Mouse (Mus musculus): ENCODE results near the gene Dhdh. TPM values are rescaled to one million over a fixed set of nuclear protein-coding genes. Genes with fewer than 3 reads are reported as not detected.

The Dhdh gene
- polyA plus RNA-seq, 1 experiment, result 0.45 TPM

GRCm38 (mm10) chr7:45457204-45458060, 31.2 kb downstream of the Dhdh start:
- 24% methylated on average over 10 of the region's 10 CpGs for WGBS
- no peak for DNase-seq (ENCODE audit: low read depth, low spot score)

GRCm38 (mm10) chr7:45456721-45457203, 31.8 kb downstream of the Dhdh start:
- DNase-seq (ENCODE audit: low read depth, low spot score), result no peak
- 33% methylated on average over 9 of the region's 9 CpGs for WGBS

- 76% methylated on average over 13 of the region's 13 CpGs for WGBS
- DNase-seq (ENCODE audit: low read depth, low spot score), result no peak
Measured at GRCm38 (mm10) chr7:45455932-45456696, 32.5 kb downstream of the Dhdh start.

DNA sequence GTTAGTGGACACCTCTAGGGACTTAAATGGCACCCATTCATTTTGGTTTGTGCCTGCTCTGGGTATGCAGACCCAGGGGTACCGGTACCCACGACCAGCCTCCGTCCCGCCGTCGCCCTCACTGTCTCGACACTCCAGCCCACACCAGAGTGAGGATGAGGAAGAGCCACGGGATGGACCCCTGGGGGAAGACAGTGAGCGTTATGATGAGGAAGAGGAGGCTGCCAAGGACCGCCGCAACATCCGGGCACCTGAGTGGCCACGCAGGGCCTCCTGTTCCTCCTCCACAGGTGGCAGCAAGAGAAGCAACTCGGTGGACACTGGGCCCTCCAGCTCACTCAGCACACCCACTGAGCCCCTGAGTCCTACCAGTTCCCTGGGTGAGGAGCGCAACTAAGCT, 33.6 kb downstream of the Dhdh start:
- WGBS, result 91% methylated on average over 15 of the region's 15 CpGs

GRCm38 (mm10) chr7:45451344-45451982, 37.1 kb downstream of the Dhdh start:
- WGBS, result 59% methylated on average over 23 of the region's 23 CpGs
- no peak for DNase-seq (ENCODE audit: low read depth, low spot score)

More for the DNA sequence above, 33.6 kb downstream of the Dhdh start:
- no peak for DNase-seq (ENCODE audit: low read depth, low spot score)

GRCm38 (mm10) chr7:45449974-45450373, 38.6 kb downstream of the Dhdh start:
- no peak for DNase-seq (ENCODE audit: low read depth, low spot score)
- WGBS, result 83% methylated on average over 1 of the region's 1 CpGs

GRCm38 (mm10) chr7:45447325-45447990, 41.1 kb downstream of the Dhdh start:
- DNase-seq (ENCODE audit: low read depth, low spot score), result no peak
- 51% methylated on average over 11 of the region's 11 CpGs for WGBS

DNA sequence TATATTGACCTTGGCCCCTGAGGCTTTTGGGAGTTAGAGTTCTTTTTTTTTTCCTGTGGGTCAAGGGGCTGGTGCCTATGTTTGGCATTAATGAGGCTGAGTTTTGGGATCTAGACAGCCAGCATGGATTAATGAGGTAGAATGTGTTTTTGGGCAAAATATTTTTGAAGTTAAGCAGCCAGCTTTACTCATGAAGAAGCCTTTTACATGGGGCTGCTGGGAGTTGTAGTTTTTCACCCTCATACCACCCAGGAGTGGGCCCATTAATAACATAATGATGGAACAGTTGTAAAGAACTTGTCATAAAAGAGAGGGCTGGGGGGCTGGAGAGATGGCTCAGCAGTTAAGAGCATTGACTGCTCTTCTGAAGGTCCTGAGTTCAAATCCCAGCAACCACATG, 42.0 kb downstream of the Dhdh start:
- DNase-seq (ENCODE audit: low read depth, low spot score), result no peak

GRCm38 (mm10) chr7:45443526-45444420, 44.8 kb downstream of the Dhdh start:
- no peak for DNase-seq (ENCODE audit: low read depth, low spot score)
- WGBS, result 82% methylated on average over 22 of the region's 22 CpGs

DNA sequence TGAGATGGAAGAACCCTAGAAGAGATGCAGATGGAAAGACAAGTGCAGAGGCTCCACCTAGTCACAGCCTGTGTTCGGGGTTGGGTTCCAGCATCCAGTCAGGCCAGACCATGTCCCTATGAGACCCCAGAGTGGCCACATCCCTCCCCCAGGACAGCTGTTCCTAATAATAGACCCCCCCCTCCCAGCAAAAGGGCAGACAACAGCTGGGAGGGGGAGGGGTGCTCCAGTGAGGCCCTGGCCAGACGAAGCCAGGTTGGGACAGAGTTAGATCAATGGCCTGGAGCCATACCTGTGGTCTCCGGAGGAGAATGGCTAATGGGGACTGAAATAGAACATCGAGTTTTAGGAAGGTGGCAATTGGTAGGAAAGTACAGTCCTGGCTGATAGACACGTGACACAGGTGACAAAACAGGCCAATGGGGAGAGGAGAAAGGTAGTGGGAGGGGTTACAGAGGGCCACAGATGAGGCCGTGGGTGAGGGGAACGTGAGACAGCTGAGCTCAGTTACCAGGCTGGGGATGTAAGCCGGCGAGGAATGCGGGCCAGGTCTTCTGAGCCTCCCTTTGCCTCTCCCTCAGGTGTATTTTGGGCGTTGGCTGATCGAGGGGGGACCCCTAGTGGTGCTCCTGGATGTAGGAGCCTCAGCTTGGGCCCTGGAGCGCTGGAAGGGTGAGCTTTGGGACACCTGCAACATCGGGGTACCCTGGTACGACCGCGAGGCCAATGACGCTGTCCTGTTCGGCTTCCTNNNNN, 50.9 kb downstream of the Dhdh start, which contains the start of gene Ruvbl2:
Ruvbl2 (minus strand) TSS at position 576 of the 756 bp plus-strand sequence.
- 33% methylated on average over 19 of the region's 19 CpGs for WGBS
- DNase-seq (ENCODE audit: low read depth, low spot score), result no peak

- DNase-seq (ENCODE audit: low read depth, low spot score), result no peak
- WGBS, result 80% methylated on average over 6 of the region's 6 CpGs
Measured at GRCm38 (mm10) chr7:45437046-45437445, 51.6 kb downstream of the Dhdh start.

DNA sequence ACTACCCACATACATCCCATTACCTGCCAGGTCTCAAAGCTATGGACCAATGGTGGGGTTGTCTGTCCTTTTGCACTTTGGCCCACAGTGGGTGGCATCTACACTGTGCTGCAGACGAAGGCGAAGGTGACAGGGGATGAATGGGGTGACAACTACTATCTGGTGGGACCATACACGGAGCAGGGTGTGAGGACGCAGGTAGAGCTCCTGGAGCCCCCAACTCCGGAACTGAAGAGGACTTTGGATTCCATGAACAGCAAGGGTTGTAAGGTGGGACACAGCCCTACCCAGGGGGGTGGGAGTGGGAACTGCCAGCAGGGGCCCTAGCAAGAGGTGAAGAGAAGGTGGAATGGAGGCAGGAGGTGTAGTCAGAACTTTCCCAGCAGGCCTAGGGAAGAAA, 52.2 kb downstream of the Dhdh start:
- WGBS, result 90% methylated on average over 5 of the region's 5 CpGs
- no peak for DNase-seq (ENCODE audit: low read depth, low spot score)

GRCm38 (mm10) chr7:45435038-45435437, 53.6 kb downstream of the Dhdh start:
- no peak for DNase-seq (ENCODE audit: low read depth, low spot score)
- WGBS, result 2% methylated on average over 16 of the region's 16 CpGs

DNA sequence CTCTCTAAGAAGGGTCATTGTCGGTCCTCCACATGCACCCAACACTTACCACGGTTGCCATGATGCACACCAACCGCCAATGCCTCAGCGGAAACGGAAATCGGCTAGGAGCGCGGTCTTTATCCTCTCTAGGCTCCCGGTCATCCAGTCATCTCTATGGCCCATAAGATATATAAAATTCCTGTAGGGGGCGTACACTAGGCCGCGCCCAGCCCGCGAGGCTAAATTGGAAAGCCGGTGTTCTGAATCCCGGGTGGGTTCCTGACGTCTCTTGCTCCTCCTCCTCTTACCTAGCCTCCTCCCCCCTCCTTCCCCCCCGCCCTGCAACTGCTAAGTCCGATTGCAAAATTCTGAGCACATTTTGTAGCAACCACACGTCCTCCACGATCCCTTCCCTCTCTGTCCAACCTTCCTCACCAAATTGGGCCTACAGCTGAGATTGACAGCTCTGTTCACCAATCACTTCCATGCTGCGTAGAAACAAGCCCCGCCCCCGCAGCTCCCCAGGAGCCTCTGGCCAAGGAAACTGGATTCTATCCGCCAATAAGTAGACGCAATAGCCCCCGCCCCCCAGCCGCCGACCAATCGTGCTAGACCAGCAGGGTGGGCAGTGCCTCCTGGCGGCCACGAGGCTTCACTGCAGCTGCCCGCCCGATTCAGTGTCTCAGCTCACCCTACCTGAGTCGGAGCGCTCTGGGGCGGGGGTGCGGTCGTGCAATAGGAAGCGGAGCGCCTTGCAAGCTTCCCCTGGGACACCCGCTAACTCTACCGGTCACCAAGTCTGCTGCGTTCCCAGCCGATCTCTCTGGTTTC, 54.2 kb downstream of the Dhdh start, which contains the start of gene Gys1:
Gys1 (plus strand) TSS at position 642 of the 813 bp plus-strand sequence.
- DNase-seq (ENCODE audit: low read depth, low spot score), result peak; percentile 98
- WGBS, result under 1% methylated on average over 45 of the region's 45 CpGs

DNA sequence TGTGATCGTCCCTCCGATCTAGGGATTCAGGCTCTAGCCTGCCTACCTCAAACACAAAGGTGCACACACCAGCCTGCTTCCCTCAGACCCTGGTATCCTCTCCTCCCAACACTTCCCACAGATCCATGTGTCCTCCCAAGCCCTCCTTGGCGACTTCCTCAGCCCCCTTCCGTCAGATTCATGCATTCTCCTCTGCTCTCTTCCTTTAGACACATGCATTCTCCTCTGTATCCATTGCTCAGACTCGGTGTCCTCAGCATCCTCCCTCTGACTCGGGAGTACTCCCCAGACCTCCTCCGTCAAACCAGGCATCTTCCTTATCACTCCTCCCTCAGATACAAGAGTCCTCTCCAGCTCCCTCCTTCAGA, 54.8 kb downstream of the Dhdh start:
- WGBS, result 1% methylated on average over 7 of the region's 7 CpGs
- DNase-seq (ENCODE audit: low read depth, low spot score), result no peak

DNA sequence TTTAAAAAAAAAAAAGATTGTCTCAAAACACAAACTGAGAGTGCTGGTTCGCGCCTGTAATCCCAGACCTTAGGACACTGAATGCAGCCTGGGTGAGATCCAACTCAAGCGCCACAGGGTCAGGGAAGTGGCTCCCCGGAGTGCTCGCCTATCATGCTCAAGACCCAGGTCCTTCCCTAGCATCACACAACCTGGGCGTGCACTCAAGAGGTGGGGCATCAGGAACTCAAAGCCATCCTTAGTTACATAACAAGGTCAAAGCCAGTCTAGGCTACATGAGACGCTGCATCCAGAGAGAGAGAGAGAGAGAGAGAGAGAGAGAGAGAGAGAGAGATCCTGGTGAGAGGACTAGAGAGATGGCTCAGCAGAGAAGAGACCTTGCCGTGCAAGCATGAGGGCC, 62.0 kb downstream of the Dhdh start:
- DNase-seq (ENCODE audit: low read depth, low spot score), result no peak
- 77% methylated on average over 8 of the region's 8 CpGs for WGBS

- no peak for DNase-seq (ENCODE audit: low read depth, low spot score)
- WGBS, result 96% methylated on average over 14 of the region's 14 CpGs
Measured at GRCm38 (mm10) chr7:45421194-45421593, 67.4 kb downstream of the Dhdh start.
